Mouse (Mus musculus): ENCODE data around the gene Aldh3b3. TPM values are rescaled to one million over a fixed set of nuclear protein-coding genes. Genes with fewer than 3 reads are reported as not detected.

Gene Aldh3b3
- polyA plus RNA-seq, 1 experiment: 0.97 TPM

DNA sequence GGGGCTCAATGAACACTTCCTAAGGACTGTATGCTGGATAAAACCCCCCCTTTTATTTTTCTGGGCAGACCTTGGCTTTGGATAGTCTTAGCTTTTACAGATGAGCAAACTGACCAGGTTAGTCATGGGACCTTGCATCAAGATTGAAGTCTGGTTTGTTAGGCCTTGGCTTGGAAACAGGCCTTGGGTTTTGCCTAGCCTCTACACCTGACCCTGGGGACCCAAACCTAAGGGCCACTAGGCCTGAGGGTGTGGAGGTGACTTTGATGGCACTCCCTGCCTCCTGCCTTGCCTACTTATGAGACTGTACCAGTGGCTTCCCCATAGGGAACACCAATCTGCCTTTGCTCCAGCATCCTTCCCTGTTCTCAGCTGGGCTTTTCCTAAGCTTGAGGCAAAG is 38.5 kb upstream of the Aldh3b3 start:
- no peak overlapping the region for H3K27ac ChIP-seq (ENCODE audit: control insufficient read depth, insufficient read depth, low read length)
- H3K27me3 ChIP-seq (ENCODE audit: control insufficient read depth, insufficient read depth, low read length): no peaks in the 10 kb centered on the region
- DNase-seq: no peak
- no peak overlapping the region for H3K4me3 ChIP-seq (ENCODE audit: control insufficient read depth, insufficient read depth, low read length)
- H3K4me1 ChIP-seq (replicated peaks; ENCODE audit: control insufficient read depth, insufficient read depth, low read length): peaks cover 20% of the 10 kb centered on the region
- TF ChIP-seq POLR2A (IDR thresholded peaks at IDR 0.05; ENCODE audit: control insufficient read depth, extremely low read depth, insufficient read depth, low read length, poor library complexity): no peak
- no peaks in the 10 kb centered on the region for H3K36me3 ChIP-seq (ENCODE audit: control insufficient read depth, insufficient read depth, low read length)

DNA sequence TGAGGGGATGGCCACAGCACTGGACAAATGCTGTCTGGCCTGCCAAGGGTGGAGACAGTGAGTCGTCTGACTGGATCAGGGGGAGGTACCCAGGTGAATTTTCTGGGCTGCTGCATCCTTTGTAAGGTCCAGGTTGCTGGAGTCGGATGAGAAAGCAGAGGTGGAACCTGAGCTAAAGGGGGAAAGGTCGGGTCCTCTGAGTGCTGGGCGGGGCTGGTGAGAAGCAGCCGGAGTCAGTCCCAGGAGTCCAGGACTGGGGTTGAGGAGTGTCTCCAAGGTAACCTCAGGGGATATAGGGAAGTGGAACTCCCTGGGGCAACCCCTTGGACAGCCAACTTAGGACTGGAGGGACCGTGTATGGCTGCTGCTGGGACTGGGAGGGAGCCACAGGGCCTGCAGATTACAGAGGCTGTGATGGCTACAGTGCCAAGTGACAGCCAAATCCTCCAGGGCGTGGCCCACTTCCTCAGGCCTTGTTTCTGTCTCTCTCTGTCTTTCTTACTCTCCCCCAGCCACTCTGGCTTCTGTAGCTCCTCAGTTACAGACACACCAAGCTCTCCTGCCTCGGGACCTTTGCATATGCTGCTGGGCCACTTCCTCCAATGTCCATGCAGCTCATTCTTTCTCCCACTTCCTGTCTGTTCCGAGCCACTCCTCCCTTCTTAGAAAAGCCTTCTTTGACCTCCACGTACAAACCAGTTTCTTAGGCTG is 35.6 kb upstream of the Aldh3b3 start:
- no peak for DNase-seq
- 66% methylated on average over 10 of the region's 10 CpGs for WGBS
- peaks cover 20% of the 10 kb centered on the region for H3K4me1 ChIP-seq (replicated peaks; ENCODE audit: control insufficient read depth, insufficient read depth, low read length)

DNA sequence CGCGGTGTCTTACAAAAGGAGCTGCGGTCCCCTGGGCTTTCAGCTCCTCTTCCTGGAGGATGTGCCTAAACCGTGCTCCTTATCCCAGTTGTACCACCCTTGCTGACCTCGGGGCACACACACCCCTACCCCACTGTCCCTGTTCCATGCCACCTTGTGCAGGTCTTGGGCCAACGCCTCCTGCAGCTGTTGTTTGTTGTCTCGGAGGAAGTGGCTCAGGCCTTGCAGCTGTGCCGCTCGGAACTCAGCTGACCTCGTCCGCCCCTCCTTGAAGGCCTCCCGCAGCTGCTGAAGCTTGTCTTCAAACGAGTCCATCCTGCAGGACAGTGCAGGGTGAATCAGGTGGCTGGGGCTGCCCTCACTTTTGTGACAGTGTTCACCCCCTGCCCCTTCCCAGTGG is 34.9 kb upstream of the Aldh3b3 start:
- Histone ChIP-seq H3K4me1 (replicated peaks; ENCODE audit: control insufficient read depth, insufficient read depth, low read length) (peaks cover 20% of the 10 kb centered on the region), H3K4me3 (ENCODE audit: control insufficient read depth, insufficient read depth, low read length) (no peak overlapping the region), H3K27me3 (ENCODE audit: control insufficient read depth, insufficient read depth, low read length) (no peaks in the 10 kb centered on the region), H3K36me3 (ENCODE audit: control insufficient read depth, insufficient read depth, low read length) (no peaks in the 10 kb centered on the region), H3K27ac (ENCODE audit: control insufficient read depth, insufficient read depth, low read length) (peak overlapping the region; percentile 22; the same call in 1 of the 2 replicates)
- 39% methylated on average over 13 of the region's 13 CpGs for WGBS
- no peak for DNase-seq
- TF ChIP-seq POLR2A (IDR thresholded peaks at IDR 0.05; ENCODE audit: control insufficient read depth, extremely low read depth, insufficient read depth, low read length, poor library complexity) (no peak), CTCF (IDR thresholded peaks at IDR 0.05; ENCODE audit: borderline replicate concordance, control insufficient read depth, extremely low read depth, insufficient read depth, low read length, poor library complexity) (no peak)

More for the DNA sequence above, 35.6 kb upstream of the Aldh3b3 start:
- Histone ChIP-seq H3K27me3 (ENCODE audit: control insufficient read depth, insufficient read depth, low read length) (no peaks in the 10 kb centered on the region), H3K4me3 (ENCODE audit: control insufficient read depth, insufficient read depth, low read length) (no peak overlapping the region), H3K36me3 (ENCODE audit: control insufficient read depth, insufficient read depth, low read length) (no peaks in the 10 kb centered on the region), H3K27ac (ENCODE audit: control insufficient read depth, insufficient read depth, low read length) (peak overlapping the region; percentile 22; the same call in 1 of the 2 replicates)
- no peak for TF ChIP-seq CTCF (IDR thresholded peaks at IDR 0.05; ENCODE audit: borderline replicate concordance, control insufficient read depth, extremely low read depth, insufficient read depth, low read length, poor library complexity)

DNA sequence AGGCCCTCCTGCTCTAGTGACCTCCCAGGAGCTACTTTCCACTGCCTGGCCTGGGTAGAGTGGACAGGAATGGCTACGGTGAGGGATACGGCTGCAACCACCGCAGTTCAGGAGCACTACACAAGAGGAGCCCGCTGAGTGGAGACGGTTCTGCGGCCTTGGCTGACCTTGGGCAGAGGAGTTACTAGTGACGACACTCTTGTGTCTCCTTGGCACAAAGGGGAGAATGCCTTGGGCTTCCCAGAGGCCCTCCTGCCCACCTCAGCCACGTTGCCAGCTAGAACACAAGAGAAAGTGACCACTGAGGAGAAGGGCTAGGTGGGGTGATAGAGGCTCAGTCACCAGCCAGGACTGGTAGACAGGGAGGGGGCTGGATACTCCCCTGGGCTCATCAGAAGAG is 34.3 kb upstream of the Aldh3b3 start:
- no peak for DNase-seq
- Histone ChIP-seq H3K4me3 (ENCODE audit: control insufficient read depth, insufficient read depth, low read length) (no peak overlapping the region), H3K36me3 (ENCODE audit: control insufficient read depth, insufficient read depth, low read length) (no peaks in the 10 kb centered on the region), H3K4me1 (replicated peaks; ENCODE audit: control insufficient read depth, insufficient read depth, low read length) (peaks cover 22% of the 10 kb centered on the region), H3K27me3 (ENCODE audit: control insufficient read depth, insufficient read depth, low read length) (no peaks in the 10 kb centered on the region), H3K27ac (ENCODE audit: control insufficient read depth, insufficient read depth, low read length) (no peak overlapping the region)
- WGBS: 92% methylated on average over 8 of the region's 8 CpGs
- no peak for TF ChIP-seq POLR2A (IDR thresholded peaks at IDR 0.05; ENCODE audit: control insufficient read depth, extremely low read depth, insufficient read depth, low read length, poor library complexity)

DNA sequence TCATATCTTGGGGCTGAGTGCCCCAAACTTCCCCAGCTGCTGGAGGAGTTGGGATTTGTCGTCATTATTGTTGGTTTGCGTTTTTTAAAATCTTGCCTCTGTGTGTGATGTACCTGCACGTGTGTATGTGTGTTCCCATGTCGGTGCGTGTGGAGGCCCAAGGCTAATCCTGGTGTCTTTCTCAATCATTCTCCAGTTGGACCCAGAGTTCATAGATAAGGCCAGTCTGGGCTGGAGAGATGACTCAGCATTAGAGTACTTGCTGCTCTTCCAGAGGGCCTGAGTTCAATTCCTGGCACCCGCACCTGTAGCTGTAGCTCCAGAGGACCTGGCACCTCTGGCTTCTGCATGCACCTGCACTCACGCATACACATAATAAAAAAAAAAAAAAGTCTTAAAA is 33.6 kb upstream of the Aldh3b3 start:
- H3K27me3 ChIP-seq (ENCODE audit: control insufficient read depth, insufficient read depth, low read length): no peaks in the 10 kb centered on the region
- no peak overlapping the region for H3K27ac ChIP-seq (ENCODE audit: control insufficient read depth, insufficient read depth, low read length)
- H3K4me1 ChIP-seq (replicated peaks; ENCODE audit: control insufficient read depth, insufficient read depth, low read length): peaks cover 28% of the 10 kb centered on the region
- no peaks in the 10 kb centered on the region for H3K36me3 ChIP-seq (ENCODE audit: control insufficient read depth, insufficient read depth, low read length)
- H3K4me3 ChIP-seq (ENCODE audit: control insufficient read depth, insufficient read depth, low read length): no peak overlapping the region
- WGBS: 96% methylated on average over 7 of the region's 7 CpGs
- TF ChIP-seq CTCF (IDR thresholded peaks at IDR 0.05; ENCODE audit: borderline replicate concordance, control insufficient read depth, extremely low read depth, insufficient read depth, low read length, poor library complexity) (no peak), POLR2A (IDR thresholded peaks at IDR 0.05; ENCODE audit: control insufficient read depth, extremely low read depth, insufficient read depth, low read length, poor library complexity) (no peak)
- DNase-seq: no peak

DNA sequence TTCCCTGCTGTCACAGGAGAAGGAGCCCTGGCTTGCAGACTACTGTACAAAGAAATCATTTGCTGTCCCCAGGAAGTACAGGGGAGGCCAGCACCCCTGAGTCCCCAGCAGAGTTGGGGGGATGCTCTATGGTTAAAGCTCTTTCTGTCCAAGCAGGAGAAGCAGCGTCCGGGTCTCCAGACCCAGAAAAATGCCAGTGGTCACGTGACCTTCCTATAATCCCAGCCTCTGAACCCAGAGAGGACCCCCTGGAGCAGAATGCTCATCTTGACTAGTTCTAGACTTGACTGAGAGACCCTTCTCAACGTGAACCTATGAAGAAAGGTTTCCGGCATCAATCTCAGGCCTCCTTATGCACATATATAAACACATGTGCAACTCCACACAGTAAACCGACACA is 32.6 kb upstream of the Aldh3b3 start:
- Histone ChIP-seq H3K27ac (ENCODE audit: control insufficient read depth, insufficient read depth, low read length) (no peak overlapping the region), H3K36me3 (ENCODE audit: control insufficient read depth, insufficient read depth, low read length) (no peaks in the 10 kb centered on the region), H3K4me1 (replicated peaks; ENCODE audit: control insufficient read depth, insufficient read depth, low read length) (peaks cover 38% of the 10 kb centered on the region), H3K4me3 (ENCODE audit: control insufficient read depth, insufficient read depth, low read length) (no peak overlapping the region), H3K27me3 (ENCODE audit: control insufficient read depth, insufficient read depth, low read length) (no peaks in the 10 kb centered on the region)
- WGBS: 95% methylated on average over 6 of the region's 6 CpGs
- TF ChIP-seq CTCF (IDR thresholded peaks at IDR 0.05; ENCODE audit: borderline replicate concordance, control insufficient read depth, extremely low read depth, insufficient read depth, low read length, poor library complexity) (no peak), POLR2A (IDR thresholded peaks at IDR 0.05; ENCODE audit: control insufficient read depth, extremely low read depth, insufficient read depth, low read length, poor library complexity) (no peak)
- no peak for DNase-seq

DNA sequence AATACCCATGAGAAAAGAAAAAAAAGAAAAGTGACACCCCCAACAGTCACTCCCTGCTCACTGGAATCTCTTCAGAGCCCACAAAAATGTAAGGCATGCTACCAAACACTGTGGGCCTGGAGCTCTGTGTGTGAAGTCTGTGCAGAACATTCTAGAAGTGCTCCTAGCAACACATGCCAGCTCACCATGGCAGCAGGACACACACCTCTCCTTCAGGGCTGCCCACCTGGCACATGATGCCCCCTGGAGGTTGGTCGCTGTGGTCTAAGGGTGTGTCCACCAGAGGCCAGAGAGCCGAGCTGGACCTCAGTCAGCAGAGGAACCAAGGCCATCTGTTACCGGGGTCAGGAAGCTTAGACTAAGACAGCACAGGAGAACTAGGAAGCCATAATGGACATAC is 32.2 kb upstream of the Aldh3b3 start:
- DNase-seq: no peak
- Histone ChIP-seq H3K4me1 (replicated peaks; ENCODE audit: control insufficient read depth, insufficient read depth, low read length) (peaks cover 43% of the 10 kb centered on the region), H3K4me3 (ENCODE audit: control insufficient read depth, insufficient read depth, low read length) (no peak overlapping the region), H3K36me3 (ENCODE audit: control insufficient read depth, insufficient read depth, low read length) (no peaks in the 10 kb centered on the region), H3K27ac (ENCODE audit: control insufficient read depth, insufficient read depth, low read length) (no peak overlapping the region), H3K27me3 (ENCODE audit: control insufficient read depth, insufficient read depth, low read length) (no peaks in the 10 kb centered on the region)
- TF ChIP-seq CTCF (IDR thresholded peaks at IDR 0.05; ENCODE audit: borderline replicate concordance, control insufficient read depth, extremely low read depth, insufficient read depth, low read length, poor library complexity) (no peak), POLR2A (IDR thresholded peaks at IDR 0.05; ENCODE audit: control insufficient read depth, extremely low read depth, insufficient read depth, low read length, poor library complexity) (no peak)
- 80% methylated on average over 3 of the region's 3 CpGs for WGBS
